Mouse (Mus musculus) thymus, postnatal 14 days (tissue): ENCODE data around the gene Rnf144a.

Experiments
- DNase-seq: peaks from one replicate; pipeline ENCODE4 v3.0.0; 2021

Gene Rnf144a

DNA sequence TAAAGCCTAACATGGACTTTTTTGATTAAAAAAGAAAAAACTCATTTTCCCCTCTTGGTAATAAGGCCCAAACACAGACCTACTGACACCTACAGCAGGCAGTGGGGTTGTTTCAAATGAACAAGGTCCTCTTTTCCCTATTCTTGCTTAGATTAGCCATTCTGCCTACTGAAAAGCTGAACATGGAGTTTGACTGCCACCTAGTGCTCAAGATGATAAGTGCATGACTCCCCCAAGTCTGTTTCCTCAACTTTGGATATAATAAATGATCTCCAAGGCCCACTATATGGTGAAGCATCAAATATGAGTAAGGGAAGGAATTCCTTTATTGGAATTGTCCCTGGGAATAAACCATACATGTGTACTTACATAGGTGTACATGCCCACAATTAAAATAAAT, 103.5 kb downstream of the Rnf144a start:
- peak; percentile 63 for DNase-seq

DNA sequence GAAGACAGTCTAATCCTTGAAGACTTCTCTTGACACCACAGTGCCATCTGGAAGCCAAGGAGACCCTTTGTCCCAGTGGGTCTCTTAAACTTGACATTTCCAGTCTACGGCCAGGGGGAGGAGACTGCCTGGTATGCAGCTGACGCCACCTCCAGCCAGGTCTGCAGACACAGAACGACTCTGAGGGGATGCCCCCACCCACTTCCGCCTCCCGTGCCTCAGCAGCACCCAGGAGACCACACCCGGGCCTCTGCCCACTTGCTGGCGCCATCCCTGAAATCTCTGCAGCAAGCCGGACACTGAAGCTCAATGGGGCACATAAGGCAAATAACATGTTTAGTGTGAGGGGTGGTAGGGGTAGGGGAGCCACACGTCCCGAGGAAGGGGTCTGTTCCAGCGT, 104.8 kb downstream of the Rnf144a start:
- no peak for DNase-seq

- DNase-seq: peak; percentile 62
Observed at GRCm38 (mm10) chr12:26302886-26303285, 112.2 kb downstream of the Rnf144a start.

DNA sequence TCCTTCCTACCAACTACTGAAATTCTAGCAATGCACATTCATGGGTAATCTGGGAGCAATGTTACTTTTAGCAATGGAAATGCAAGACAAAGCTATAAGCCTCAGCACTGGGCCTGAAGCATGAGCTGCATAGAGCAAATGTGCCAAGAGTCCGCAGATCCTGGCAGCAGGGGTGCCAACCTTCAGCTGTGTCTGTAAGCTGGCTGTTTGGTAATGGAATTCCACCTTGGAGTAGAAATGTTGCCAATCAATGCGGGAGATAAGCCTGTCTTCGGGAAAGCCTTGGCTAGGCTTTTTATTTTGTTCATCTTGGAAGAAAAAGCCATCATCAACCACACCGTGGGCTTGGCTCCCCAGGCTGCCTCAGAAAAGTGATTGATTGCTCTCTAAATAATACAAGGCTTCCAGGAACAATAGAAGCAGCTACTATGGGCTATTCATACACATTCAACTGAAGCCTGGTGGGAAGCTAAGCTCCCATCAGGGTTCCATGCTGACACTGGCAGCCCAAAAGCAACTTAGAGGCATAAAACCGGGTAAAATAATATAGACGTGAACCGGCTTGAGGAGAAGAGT, 115.5 kb downstream of the Rnf144a start:
- DNase-seq: no peak

DNA sequence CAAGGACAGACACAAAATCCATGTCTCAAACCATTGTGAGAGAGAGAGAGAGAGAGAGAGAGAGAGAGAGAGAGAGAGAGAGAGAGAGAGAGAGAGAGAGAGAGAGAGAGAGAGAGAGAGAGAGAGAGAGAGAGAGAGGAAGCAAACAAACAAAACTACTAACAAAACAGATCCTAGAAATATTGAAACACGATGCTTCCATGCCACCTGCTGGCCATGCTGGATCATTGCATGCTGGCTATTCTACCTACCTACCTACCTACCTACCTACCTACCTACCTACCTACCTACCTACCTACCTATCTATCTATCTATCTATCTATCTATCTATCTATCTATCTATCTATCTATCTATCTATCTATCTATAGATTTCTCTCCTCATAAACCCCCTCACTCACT, 119.1 kb downstream of the Rnf144a start:
- peak; percentile 36 for DNase-seq

DNA sequence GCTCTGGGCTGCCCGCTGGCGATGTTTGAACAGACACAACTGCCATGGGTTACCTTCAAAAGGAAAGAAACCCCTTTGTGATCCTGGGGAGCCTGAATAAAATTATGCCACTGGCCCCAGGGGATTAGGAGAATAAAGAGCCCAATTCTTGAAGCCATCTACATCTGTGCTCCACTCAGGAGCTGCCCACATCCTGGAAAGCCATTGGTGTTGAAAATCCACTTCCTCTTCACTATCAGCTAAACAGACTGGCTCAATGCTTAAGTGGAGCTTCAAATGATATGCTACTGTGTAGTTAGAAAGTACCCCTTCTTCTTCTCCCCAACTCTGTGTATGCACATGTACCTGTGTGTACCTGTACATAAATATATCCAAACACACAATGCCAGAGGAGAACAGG, 125.9 kb downstream of the Rnf144a start:
- DNase-seq: no peak

- DNase-seq: no peak
Observed at GRCm38 (mm10) chr12:26288347-26288746, 126.7 kb downstream of the Rnf144a start.

- no peak for DNase-seq
Observed at GRCm38 (mm10) chr12:26285939-26286338, 129.1 kb downstream of the Rnf144a start.

GRCm38 (mm10) chr12:26285460-26285859, 129.6 kb downstream of the Rnf144a start:
- DNase-seq: no peak

DNA sequence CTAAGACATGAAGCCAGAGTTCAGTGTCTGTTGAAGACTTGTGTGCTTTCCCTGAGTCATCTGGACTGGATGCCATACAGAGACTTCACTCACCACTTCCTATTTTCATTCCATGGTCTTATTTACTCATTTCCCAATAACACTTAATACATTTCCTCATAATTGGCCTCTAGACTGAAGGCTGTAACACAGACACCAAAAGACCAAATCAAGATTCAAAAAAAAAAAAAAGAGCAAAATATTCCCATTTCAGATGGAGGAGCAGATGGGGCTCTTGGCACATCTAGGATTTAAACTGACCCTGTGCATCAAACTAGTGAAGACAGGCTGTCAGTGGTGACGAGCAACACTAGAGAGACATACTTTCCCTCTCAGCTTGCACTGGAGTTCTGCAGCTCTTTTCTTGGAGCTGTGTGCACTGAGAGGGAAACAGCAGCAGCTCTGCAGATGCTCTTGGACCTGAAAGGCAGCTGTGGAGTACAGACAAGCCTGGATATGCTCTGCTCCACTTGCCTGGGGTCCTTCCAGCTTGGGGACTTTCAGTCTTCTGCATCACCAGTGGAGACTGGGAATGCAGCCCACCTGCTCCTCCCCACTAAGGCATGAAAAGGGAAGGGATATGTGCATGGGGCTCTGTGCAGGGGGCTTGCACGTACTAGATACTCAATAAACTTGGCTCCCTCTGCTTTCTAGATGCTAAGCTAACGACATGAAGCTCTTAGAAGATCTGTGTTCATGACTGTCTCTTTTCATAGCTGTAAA, 134.2 kb downstream of the Rnf144a start:
- no peak for DNase-seq

DNA sequence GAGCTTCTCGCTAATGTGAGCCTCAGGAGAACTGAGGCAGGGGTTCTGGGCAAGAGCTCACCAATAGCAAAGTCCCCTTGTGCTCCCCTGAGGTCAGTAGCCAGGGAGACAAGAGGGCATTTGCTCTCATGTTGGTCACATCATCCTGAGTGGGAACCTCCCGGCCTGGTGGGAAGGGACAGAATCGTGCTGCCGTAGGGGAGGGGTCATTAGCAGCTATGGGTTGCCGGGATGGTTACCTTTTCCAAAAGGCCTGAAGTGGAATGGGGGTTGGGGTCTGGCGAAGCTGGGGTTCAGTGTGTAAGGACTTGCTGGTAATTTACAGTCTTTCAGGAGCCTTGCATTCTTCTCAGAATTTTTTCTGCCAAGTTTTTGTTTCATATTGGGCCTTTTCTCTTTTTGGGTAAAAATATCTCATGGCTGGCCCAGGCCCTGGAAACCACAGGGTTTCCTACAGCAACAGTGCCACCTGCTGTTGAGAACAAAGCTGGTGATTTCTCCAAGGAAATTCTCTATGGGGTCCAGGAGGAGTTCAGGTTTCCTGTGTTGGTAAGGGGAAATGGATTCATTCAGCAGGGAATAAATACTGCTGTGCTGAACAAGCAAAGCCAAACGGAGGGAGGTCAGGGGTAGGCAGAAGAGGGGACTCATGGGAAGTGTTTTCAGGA, 137.9 kb downstream of the Rnf144a start:
- peak; percentile 45 for DNase-seq

DNA sequence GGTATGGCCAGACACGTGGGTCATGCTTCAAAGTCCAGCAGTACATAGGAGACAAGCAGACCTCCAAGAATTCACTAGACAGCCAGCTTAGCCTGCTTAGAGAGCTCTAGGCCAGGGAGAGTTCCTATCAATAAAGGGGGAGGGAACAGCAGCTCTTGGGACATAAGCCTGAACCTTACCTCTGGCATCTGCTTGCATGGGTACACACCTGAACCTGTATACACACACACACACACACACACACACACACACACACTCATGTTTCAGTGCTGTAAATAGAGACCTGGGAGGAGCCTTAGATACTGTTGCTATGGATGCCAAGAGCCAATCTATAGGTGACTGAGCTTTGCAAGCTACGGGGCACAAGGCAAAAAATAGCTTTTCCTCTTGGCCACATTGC, 138.5 kb downstream of the Rnf144a start:
- no peak for DNase-seq
